Mouse (Mus musculus): ENCODE measurements at regions not wholly inside any gene's neighbourhood (a gene's known extent, or its start where the extent isn't known, plus 50 kb on each side); places are given as distances from the start of the nearest gene placed in this dataset.

DNA sequence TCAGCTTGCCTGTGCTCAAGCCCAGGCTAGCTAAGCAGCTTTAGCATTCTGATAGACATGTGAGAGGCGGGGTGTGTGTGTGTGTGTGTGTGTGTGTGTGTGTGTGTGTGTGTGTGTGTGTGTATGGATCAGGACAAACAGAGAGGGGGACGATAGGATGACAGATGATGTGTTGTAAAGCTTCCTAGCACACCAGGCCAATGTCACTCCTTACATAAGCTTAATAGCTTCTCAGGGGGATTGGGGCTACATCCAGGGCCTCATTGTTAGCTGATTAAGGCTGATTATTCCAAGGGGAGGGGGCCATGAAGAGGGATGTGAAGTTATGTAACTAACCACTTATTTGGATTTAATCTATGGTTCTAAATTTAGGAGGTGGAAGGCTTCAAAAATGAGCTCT, 76.9 kb downstream of the Lsm3 start:
- WGBS, result 60% methylated on average over 2 of the region's 2 CpGs

DNA sequence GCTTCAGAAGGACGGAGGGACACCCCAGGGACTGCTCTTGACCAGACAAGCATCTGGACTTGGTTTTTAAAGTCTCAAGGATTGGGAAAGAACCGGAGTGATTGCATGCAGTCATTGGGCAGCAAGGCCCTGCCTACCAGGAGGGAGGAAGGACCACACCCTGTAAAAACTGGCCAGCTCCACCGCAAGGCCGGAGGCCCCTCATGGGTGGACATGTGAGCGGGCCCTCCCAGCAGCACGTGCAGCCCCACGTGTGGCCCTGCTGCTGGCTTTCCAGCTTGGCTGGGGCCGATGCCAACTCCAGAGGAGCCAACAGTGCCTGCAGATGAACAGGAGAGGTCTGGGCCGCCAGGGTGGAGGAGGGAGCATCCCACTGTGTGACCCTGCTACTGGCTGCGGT, 83.2 kb downstream of the Lsm3 start:
- TF ChIP-seq CTCF (IDR thresholded peaks at IDR 0.05; ENCODE audit: low read depth) (no peak; the same call in 1 of the 2 replicates), EP300 (optimal IDR thresholded peaks at IDR 0.05) (no peak)
- Histone ChIP-seq H3K4me3 (ENCODE audit: low read depth, low read length) (no peak overlapping the region), H3K27ac (replicated peaks) (no peak overlapping the region), H3K27me3 (ENCODE audit: control insufficient read depth, insufficient read depth, low read length) (no peaks in the 10 kb centered on the region), H3K9me3 (ENCODE audit: control insufficient read depth, low read length) (no peaks in the 10 kb centered on the region), H3K4me2 (replicated peaks; ENCODE audit: low read depth) (no peak overlapping the region), H3K4me1 (replicated peaks; ENCODE audit: control insufficient read depth, insufficient read depth) (no peaks in the 10 kb centered on the region), H3K9ac (ENCODE audit: low read length) (no peak overlapping the region), H3K36me3 (ENCODE audit: control insufficient read depth, insufficient read depth, low read length) (no peaks in the 10 kb centered on the region)
- ATAC-seq (ENCODE audit: low FRiP score, low TSS enrichment) (peak; percentile 96), DNase-seq (ENCODE audit: low spot score) (peak; percentile 90)
- 33% methylated on average over 10 of the region's 10 CpGs for WGBS

More for the DNA sequence above, 76.9 kb downstream of the Lsm3 start:
- Histone ChIP-seq H3K36me3 (ENCODE audit: control insufficient read depth, insufficient read depth, low read length) (no peaks in the 10 kb centered on the region), H3K27ac (replicated peaks) (no peak overlapping the region), H3K4me2 (replicated peaks; ENCODE audit: low read depth) (no peak overlapping the region), H3K9ac (ENCODE audit: low read length) (no peak overlapping the region), H3K27me3 (ENCODE audit: control insufficient read depth, insufficient read depth, low read length) (no peaks in the 10 kb centered on the region), H3K4me3 (ENCODE audit: low read depth, low read length) (no peak overlapping the region), H3K9me3 (ENCODE audit: control insufficient read depth, low read length) (no peaks in the 10 kb centered on the region), H3K4me1 (replicated peaks; ENCODE audit: control insufficient read depth, insufficient read depth) (0 out of 2 replicates have a peak, but pooled peaks cover 3% of the 10 kb centered on the region)
- no peak for TF ChIP-seq CTCF (IDR thresholded peaks at IDR 0.05; ENCODE audit: low read depth)
- TF ChIP-seq EP300 (optimal IDR thresholded peaks at IDR 0.05), result no peak
- DNase-seq (ENCODE audit: low spot score) (no peak), ATAC-seq (ENCODE audit: low FRiP score, low TSS enrichment) (no peak)

- H3K4me2 ChIP-seq (replicated peaks; ENCODE audit: low read depth), result no peak overlapping the region
- no peak overlapping the region for H3K27ac ChIP-seq (replicated peaks)
- H3K4me1 ChIP-seq (replicated peaks; ENCODE audit: control insufficient read depth, insufficient read depth), result no peaks in the 10 kb centered on the region
- DNase-seq (ENCODE audit: low spot score) (no peak), ATAC-seq (ENCODE audit: low FRiP score, low TSS enrichment) (no peak)
- no peak overlapping the region for H3K9ac ChIP-seq (ENCODE audit: low read length)
- H3K36me3 ChIP-seq (ENCODE audit: control insufficient read depth, insufficient read depth, low read length), result no peaks in the 10 kb centered on the region
- no peak for TF ChIP-seq EP300 (optimal IDR thresholded peaks at IDR 0.05)
- TF ChIP-seq CTCF (IDR thresholded peaks at IDR 0.05; ENCODE audit: low read depth), result no peak
- no peaks in the 10 kb centered on the region for H3K27me3 ChIP-seq (ENCODE audit: control insufficient read depth, insufficient read depth, low read length)
- no peak overlapping the region for H3K4me3 ChIP-seq (ENCODE audit: low read depth, low read length)
- 90% methylated on average over 3 of the region's 3 CpGs for WGBS
- H3K9me3 ChIP-seq (ENCODE audit: control insufficient read depth, low read length), result no peaks in the 10 kb centered on the region
These were observed 83.7 kb upstream of the Slc6a6 start for GRCm38 (mm10) chr6:91600116-91600515.

DNA sequence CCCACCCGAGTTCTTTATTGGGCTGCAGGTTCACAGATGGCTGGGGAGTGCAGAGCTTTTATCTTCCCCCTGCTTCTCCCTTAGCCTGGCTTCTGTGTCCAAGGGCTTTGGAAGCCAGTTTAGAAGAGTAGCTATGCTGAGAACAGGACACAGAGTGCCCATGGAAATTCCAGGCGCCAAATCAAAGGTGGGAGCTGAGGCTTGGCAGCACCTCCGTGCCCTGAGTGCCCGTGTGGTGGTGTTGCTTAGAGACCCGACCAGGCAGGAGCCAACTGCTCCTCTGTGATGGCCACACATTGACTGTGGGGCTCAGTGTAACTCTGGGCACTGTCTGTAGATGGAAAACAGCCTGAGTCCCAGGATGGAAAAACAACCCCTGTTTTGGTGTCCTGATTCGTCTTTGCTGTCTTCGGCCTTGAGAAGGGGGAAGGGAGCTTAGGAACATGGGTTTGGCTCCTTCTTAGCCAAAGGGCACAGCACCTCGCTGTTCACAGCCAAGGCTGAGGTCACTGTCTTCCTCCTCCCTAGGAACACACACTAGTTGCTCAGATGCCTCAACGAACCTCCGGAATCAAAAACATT, 77.1 kb upstream of the Slc6a6 start:
- Histone ChIP-seq H3K4me3 (ENCODE audit: low read depth, low read length) (no peak overlapping the region), H3K9me3 (ENCODE audit: control insufficient read depth, low read length) (no peaks in the 10 kb centered on the region), H3K27me3 (ENCODE audit: control insufficient read depth, insufficient read depth, low read length) (no peaks in the 10 kb centered on the region), H3K27ac (replicated peaks) (no peak overlapping the region), H3K4me1 (replicated peaks; ENCODE audit: control insufficient read depth, insufficient read depth) (no peaks in the 10 kb centered on the region), H3K9ac (ENCODE audit: low read length) (no peak overlapping the region), H3K36me3 (ENCODE audit: control insufficient read depth, insufficient read depth, low read length) (no peaks in the 10 kb centered on the region), H3K4me2 (replicated peaks; ENCODE audit: low read depth) (no peak overlapping the region)
- no peak for TF ChIP-seq EP300 (optimal IDR thresholded peaks at IDR 0.05)
- TF ChIP-seq CTCF (IDR thresholded peaks at IDR 0.05; ENCODE audit: low read depth), result no peak
- WGBS, result 83% methylated on average over 10 of the region's 10 CpGs
- DNase-seq (ENCODE audit: low spot score), result no peak
- no peak for ATAC-seq (ENCODE audit: low FRiP score, low TSS enrichment)

GRCm38 (mm10) chr6:91607613-91608272, 76.1 kb upstream of the Slc6a6 start:
- H3K27me3 ChIP-seq (ENCODE audit: control insufficient read depth, insufficient read depth, low read length), result no peaks in the 10 kb centered on the region
- no peak for ATAC-seq (ENCODE audit: low FRiP score, low TSS enrichment)
- 85% methylated on average over 12 of the region's 12 CpGs for WGBS

DNA sequence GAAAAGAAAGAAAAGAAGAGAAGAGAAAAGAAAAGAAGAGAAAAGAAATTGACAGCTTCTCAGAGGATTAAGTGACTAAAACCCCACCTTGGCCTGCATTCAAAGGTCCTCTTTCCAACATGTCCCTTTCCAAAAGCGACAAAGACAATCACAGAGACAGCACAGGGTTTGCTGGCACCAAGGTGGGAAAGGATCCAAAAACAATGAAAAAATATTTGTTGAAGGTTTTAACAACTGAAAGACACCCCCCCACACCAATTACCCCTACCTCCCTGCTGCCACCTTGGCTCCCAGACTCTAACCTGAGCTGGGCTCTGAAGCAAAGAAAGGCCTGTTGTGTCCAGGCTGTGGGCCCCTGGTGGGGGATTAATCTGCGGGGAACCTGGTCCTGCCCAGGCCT, 74.2 kb upstream of the Slc6a6 start:
- WGBS, result 53% methylated on average over 2 of the region's 2 CpGs
- ATAC-seq (ENCODE audit: low FRiP score, low TSS enrichment), result no peak
- H3K36me3 ChIP-seq (ENCODE audit: control insufficient read depth, insufficient read depth, low read length), result no peaks in the 10 kb centered on the region

More at GRCm38 (mm10) chr6:91607613-91608272, 76.1 kb upstream of the Slc6a6 start:
- H3K27ac ChIP-seq (replicated peaks), result no peak overlapping the region
- H3K4me2 ChIP-seq (replicated peaks; ENCODE audit: low read depth), result no peak overlapping the region
- no peak overlapping the region for H3K9ac ChIP-seq (ENCODE audit: low read length)
- TF ChIP-seq CTCF (IDR thresholded peaks at IDR 0.05; ENCODE audit: low read depth) (no peak), EP300 (optimal IDR thresholded peaks at IDR 0.05) (no peak)
- H3K4me3 ChIP-seq (ENCODE audit: low read depth, low read length), result no peak overlapping the region
- no peak for DNase-seq (ENCODE audit: low spot score)
- no peaks in the 10 kb centered on the region for H3K4me1 ChIP-seq (replicated peaks; ENCODE audit: control insufficient read depth, insufficient read depth)
- H3K36me3 ChIP-seq (ENCODE audit: control insufficient read depth, insufficient read depth, low read length), result no peaks in the 10 kb centered on the region
- no peaks in the 10 kb centered on the region for H3K9me3 ChIP-seq (ENCODE audit: control insufficient read depth, low read length)

More for the DNA sequence above, 74.2 kb upstream of the Slc6a6 start:
- no peak overlapping the region for H3K27ac ChIP-seq (replicated peaks)
- H3K9ac ChIP-seq (ENCODE audit: low read length), result no peak overlapping the region
- no peaks in the 10 kb centered on the region for H3K9me3 ChIP-seq (ENCODE audit: control insufficient read depth, low read length)
- no peaks in the 10 kb centered on the region for H3K4me1 ChIP-seq (replicated peaks; ENCODE audit: control insufficient read depth, insufficient read depth)
- TF ChIP-seq CTCF (IDR thresholded peaks at IDR 0.05; ENCODE audit: low read depth) (no peak), EP300 (optimal IDR thresholded peaks at IDR 0.05) (no peak)
- no peak overlapping the region for H3K4me2 ChIP-seq (replicated peaks; ENCODE audit: low read depth)
- no peaks in the 10 kb centered on the region for H3K27me3 ChIP-seq (ENCODE audit: control insufficient read depth, insufficient read depth, low read length)
- no peak for DNase-seq (ENCODE audit: low spot score)
- no peak overlapping the region for H3K4me3 ChIP-seq (ENCODE audit: low read depth, low read length)

All from stomach, postnatal 0 days (tissue).